Mouse (Mus musculus): ENCODE results near the gene Il1b. TPM values are rescaled to one million over a fixed set of nuclear protein-coding genes. Genes with fewer than 3 reads are reported as not detected.
A peak's percentile ranks its signal among the peaks of the same experiment; 100 is the strongest.

Gene Il1b
- polyA plus RNA-seq, 1 experiment: 5.8 TPM

DNA sequence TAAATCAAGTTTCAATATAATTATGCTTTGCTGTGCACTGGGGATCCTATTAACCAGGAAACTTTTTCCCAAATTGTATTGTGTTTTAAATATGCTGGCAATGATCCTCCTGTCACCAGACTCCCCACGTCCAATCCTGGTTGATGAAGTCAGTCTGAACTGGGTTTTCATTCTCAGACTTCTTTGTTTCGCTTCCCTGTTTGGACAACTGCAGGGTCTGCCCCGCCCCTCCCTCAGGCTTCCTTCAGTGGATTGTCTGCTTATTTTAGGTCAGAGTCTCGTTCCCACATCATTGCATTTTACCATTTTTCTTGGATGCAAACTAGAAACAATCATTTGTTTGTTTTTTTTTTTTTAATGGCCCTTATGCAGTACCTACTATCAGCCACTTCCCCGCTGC is 9.3 kb upstream of the Il1b start:
- peak overlapping the region; percentile 51; the same call in 1 of the 2 replicates for H3K27ac ChIP-seq (ENCODE audit: insufficient read depth, low read length)
- H3K4me1 ChIP-seq (ENCODE audit: control insufficient read depth, insufficient read depth, insufficient read length): peaks cover 5% of the 10 kb centered on the region
- DNase-seq (ENCODE audit: low read depth in 1 of 2, low spot score in 2 of 2): peak in 1 of 2 experiments; percentile 23
- no peaks in the 10 kb centered on the region for H3K27me3 ChIP-seq (ENCODE audit: control insufficient read depth, insufficient read depth, low read length)
- no peaks in the 10 kb centered on the region for H3K36me3 ChIP-seq (ENCODE audit: control insufficient read depth, insufficient read depth, low read length)
- TF ChIP-seq POLR2A (IDR thresholded peaks at IDR 0.05; ENCODE audit: low read depth, low read length): no peak
- no peak for TF ChIP-seq CTCF (IDR thresholded peaks at IDR 0.05; ENCODE audit: extremely low read depth, insufficient read depth, insufficient read length, insufficient replicate concordance)
- WGBS: 58% methylated on average over 5 of the region's 5 CpGs
- no peak overlapping the region for H3K4me3 ChIP-seq (ENCODE audit: extremely low read depth, insufficient read depth, insufficient read length)

DNA sequence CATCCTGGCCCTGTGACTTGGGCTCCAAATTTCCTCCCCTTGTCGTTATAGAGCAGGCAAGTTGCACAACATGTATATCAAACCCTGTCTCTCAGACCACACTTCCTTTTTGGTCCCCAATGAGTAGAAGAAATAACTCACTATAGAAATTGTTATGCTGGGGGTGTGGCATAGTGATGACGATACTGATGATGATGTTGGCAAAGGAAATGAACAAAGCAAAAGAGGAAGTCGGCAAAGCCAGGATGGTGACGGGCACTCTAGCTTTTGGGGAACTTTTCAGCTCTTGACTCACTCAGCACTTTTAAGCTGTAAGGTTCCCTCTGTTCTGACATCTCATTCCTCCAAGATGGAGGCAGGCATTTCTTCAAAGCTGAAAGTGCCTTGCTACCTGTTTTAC is 2.4 kb upstream of the Il1b start:
- Histone ChIP-seq H3K36me3 (ENCODE audit: control insufficient read depth, insufficient read depth, low read length) (no peaks in the 10 kb centered on the region), H3K4me1 (ENCODE audit: control insufficient read depth, insufficient read depth, insufficient read length) (peaks cover 8% of the 10 kb centered on the region; the same call in 1 of the 2 replicates), H3K4me3 (ENCODE audit: extremely low read depth, insufficient read depth, insufficient read length) (no peak overlapping the region), H3K27ac (ENCODE audit: insufficient read depth, low read length) (peak overlapping the region; percentile 33; the same call in 1 of the 2 replicates), H3K27me3 (ENCODE audit: control insufficient read depth, insufficient read depth, low read length) (no peaks in the 10 kb centered on the region)
- DNase-seq (ENCODE audit: low read depth in 1 of 2, low spot score in 2 of 2): peak; percentile 46 to 75
- 17% methylated on average over 4 of the region's 4 CpGs for WGBS
- TF ChIP-seq CTCF (IDR thresholded peaks at IDR 0.05; ENCODE audit: extremely low read depth, insufficient read depth, insufficient read length, insufficient replicate concordance): no peak
- no peak for TF ChIP-seq POLR2A (IDR thresholded peaks at IDR 0.05; ENCODE audit: low read depth, low read length)

DNA sequence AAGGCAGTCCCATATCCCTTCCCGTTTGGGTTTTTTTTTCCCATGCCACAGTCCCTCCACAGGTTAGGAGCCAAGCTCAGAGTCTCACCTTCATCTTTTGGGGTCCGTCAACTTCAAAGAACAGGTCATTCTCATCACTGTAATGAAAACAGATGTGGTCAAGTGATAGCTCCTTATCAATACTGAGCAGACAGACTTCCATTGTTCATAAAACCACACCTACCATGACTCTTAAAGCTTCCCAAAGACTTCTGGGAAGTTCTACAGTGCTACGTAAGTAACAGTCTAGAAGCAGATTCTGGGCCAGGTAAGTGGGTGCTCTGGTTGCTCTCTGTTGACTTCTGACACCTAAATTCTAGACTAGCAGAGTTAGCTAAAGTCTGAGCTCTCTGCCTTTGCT is 1.3 kb downstream of the Il1b start:
- TF ChIP-seq POLR2A (IDR thresholded peaks at IDR 0.05; ENCODE audit: low read depth, low read length) (no peak), CTCF (IDR thresholded peaks at IDR 0.05; ENCODE audit: extremely low read depth, insufficient read depth, insufficient read length, insufficient replicate concordance) (no peak)
- Histone ChIP-seq H3K4me1 (ENCODE audit: control insufficient read depth, insufficient read depth, insufficient read length) (peaks cover 8% of the 10 kb centered on the region; the same call in 1 of the 2 replicates), H3K27me3 (ENCODE audit: control insufficient read depth, insufficient read depth, low read length) (no peaks in the 10 kb centered on the region), H3K4me3 (ENCODE audit: extremely low read depth, insufficient read depth, insufficient read length) (no peak overlapping the region), H3K27ac (ENCODE audit: insufficient read depth, low read length) (no peak overlapping the region), H3K36me3 (ENCODE audit: control insufficient read depth, insufficient read depth, low read length) (no peaks in the 10 kb centered on the region)
- WGBS: 80% methylated on average over 3 of the region's 3 CpGs
- no peak for DNase-seq (ENCODE audit: low read depth in 1 of 2, low spot score in 2 of 2)

DNA sequence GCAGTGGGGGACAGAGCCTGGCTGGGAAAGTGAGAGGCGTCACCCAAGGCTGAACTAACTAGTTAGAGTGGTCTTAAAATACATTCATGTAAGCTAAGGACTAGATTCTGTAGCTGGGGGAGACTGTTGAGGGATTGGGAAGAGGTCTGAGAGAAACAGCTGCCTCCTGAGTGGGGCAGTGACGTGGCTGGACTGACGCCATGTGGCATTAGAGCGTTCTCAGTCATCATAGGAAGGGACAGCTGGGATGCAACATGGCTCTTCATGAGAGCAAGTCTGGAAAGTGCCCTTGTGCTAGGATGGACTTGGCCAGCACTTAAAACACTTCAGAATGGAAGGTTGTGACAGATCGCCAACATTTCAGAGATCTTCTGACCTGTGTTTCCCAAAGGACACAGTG is 2.1 kb downstream of the Il1b start:
- H3K4me3 ChIP-seq (ENCODE audit: extremely low read depth, insufficient read depth, insufficient read length): no peak overlapping the region
- WGBS: 92% methylated on average over 5 of the region's 5 CpGs
- no peaks in the 10 kb centered on the region for H3K36me3 ChIP-seq (ENCODE audit: control insufficient read depth, insufficient read depth, low read length)
- peaks cover 8% of the 10 kb centered on the region; the same call in 1 of the 2 replicates for H3K4me1 ChIP-seq (ENCODE audit: control insufficient read depth, insufficient read depth, insufficient read length)
- no peak overlapping the region for H3K27ac ChIP-seq (ENCODE audit: insufficient read depth, low read length)
- no peak for DNase-seq (ENCODE audit: low read depth in 1 of 2, low spot score in 2 of 2)
- no peaks in the 10 kb centered on the region for H3K27me3 ChIP-seq (ENCODE audit: control insufficient read depth, insufficient read depth, low read length)
- no peak for TF ChIP-seq CTCF (IDR thresholded peaks at IDR 0.05; ENCODE audit: extremely low read depth, insufficient read depth, insufficient read length, insufficient replicate concordance)

DNA sequence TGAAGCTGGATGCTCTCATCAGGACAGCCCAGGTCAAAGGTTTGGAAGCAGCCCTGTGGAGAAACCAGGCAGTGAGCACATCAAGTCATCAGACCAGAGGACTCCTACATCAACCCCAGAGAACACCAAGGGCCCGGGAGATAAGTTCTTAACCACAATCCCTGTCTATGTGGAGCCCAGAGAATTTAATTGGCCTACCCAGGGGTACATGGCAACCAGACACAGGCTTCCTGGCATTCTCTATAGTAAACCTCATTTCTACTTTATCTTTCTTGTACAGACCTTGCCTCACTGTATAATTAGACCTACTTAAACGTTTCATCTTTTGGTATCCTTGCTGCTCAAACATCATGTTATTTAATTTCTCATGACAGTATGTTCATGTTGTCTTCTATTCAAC is 2.8 kb downstream of the Il1b start:
- Histone ChIP-seq H3K36me3 (ENCODE audit: control insufficient read depth, insufficient read depth, low read length) (no peaks in the 10 kb centered on the region), H3K27ac (ENCODE audit: insufficient read depth, low read length) (no peak overlapping the region), H3K4me1 (ENCODE audit: control insufficient read depth, insufficient read depth, insufficient read length) (peaks cover 5% of the 10 kb centered on the region; the same call in 1 of the 2 replicates), H3K27me3 (ENCODE audit: control insufficient read depth, insufficient read depth, low read length) (no peaks in the 10 kb centered on the region), H3K4me3 (ENCODE audit: extremely low read depth, insufficient read depth, insufficient read length) (no peak overlapping the region)
- DNase-seq (ENCODE audit: low read depth in 1 of 2, low spot score in 2 of 2): no peak
- 65% methylated on average over 2 of the region's 2 CpGs for WGBS
- TF ChIP-seq POLR2A (IDR thresholded peaks at IDR 0.05; ENCODE audit: low read depth, low read length): no peak
- no peak for TF ChIP-seq CTCF (IDR thresholded peaks at IDR 0.05; ENCODE audit: extremely low read depth, insufficient read depth, insufficient read length, insufficient replicate concordance)

DNA sequence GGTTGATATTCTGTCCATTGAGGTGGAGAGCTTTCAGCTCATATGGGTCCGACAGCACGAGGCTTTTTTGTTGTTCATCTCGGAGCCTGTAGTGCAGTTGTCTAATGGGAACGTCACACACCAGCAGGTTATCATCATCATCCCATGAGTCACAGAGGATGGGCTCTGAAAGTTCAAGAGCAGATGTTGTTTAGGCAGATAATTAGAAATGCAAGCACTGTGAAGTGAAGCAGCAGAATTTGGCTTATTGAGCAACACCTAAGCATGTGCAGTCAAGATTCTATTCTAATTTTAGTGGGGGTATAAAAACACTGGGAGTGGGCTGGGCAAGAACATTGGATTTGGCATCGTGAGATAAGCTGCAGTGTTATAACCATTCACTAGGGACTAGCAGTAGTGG is 3.7 kb downstream of the Il1b start:
- 87% methylated on average over 5 of the region's 5 CpGs for WGBS
- H3K27me3 ChIP-seq (ENCODE audit: control insufficient read depth, insufficient read depth, low read length): no peaks in the 10 kb centered on the region
- no peak for TF ChIP-seq POLR2A (IDR thresholded peaks at IDR 0.05; ENCODE audit: low read depth, low read length)
- no peak for TF ChIP-seq CTCF (IDR thresholded peaks at IDR 0.05; ENCODE audit: extremely low read depth, insufficient read depth, insufficient read length, insufficient replicate concordance)
- H3K36me3 ChIP-seq (ENCODE audit: control insufficient read depth, insufficient read depth, low read length): no peaks in the 10 kb centered on the region
- H3K4me1 ChIP-seq (ENCODE audit: control insufficient read depth, insufficient read depth, insufficient read length): no peaks in the 10 kb centered on the region
- no peak overlapping the region for H3K4me3 ChIP-seq (ENCODE audit: extremely low read depth, insufficient read depth, insufficient read length)
- H3K27ac ChIP-seq (ENCODE audit: insufficient read depth, low read length): no peak overlapping the region
- DNase-seq (ENCODE audit: low read depth in 1 of 2, low spot score in 2 of 2): no peak

DNA sequence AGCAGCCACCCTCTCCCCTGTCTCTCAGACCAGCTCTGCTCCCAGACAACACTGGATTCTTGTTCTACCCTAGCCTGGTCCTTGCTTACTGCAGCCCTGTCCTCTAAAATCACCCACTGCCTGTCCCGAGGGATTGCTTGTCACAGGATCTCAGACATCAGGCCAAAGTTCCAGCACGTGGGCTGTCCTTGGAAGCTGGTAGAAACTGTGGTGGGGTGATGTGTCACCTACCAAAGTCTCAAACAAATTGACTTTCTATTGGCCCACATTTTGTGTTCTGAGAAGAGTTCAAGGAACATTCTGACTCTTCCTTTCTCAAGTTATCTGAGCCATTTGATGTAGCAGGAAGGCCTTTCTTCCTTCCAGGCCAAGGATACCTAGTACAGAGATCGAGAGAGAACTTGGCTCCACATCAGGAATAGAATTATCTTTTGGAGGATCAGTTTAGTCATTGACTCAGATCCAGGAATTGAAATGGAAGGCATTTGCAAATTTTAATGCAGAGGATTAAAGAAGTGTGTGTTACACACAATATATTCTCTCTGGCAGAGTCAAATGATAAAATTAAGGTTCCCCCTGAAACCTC is 9.9 kb downstream of the Il1b start:
- Histone ChIP-seq H3K4me1 (ENCODE audit: control insufficient read depth, insufficient read depth, insufficient read length) (no peaks in the 10 kb centered on the region), H3K27me3 (ENCODE audit: control insufficient read depth, insufficient read depth, low read length) (no peaks in the 10 kb centered on the region), H3K27ac (ENCODE audit: insufficient read depth, low read length) (no peak overlapping the region), H3K4me3 (ENCODE audit: extremely low read depth, insufficient read depth, insufficient read length) (no peak overlapping the region), H3K36me3 (ENCODE audit: control insufficient read depth, insufficient read depth, low read length) (no peaks in the 10 kb centered on the region)
- no peak for DNase-seq (ENCODE audit: low read depth in 1 of 2, low spot score in 2 of 2)
- WGBS: 88% methylated on average over 3 of the region's 3 CpGs
- TF ChIP-seq POLR2A (IDR thresholded peaks at IDR 0.05; ENCODE audit: low read depth, low read length): no peak
- TF ChIP-seq CTCF (IDR thresholded peaks at IDR 0.05; ENCODE audit: extremely low read depth, insufficient read depth, insufficient read length, insufficient replicate concordance): no peak
